Mouse (Mus musculus): Measurements from ENCODE around the gene Ahdc1. TPM values are rescaled to one million over a fixed set of nuclear protein-coding genes. Genes with fewer than 3 reads are reported as not detected.

Ahdc1 gene
- polyA plus RNA-seq, 1 experiment, result 58.2 TPM

GRCm38 (mm10) chr4:133101751-133102150, 90.7 kb downstream of the Ahdc1 start:
- Histone ChIP-seq H3K4me2 (ENCODE audit: low read depth) (no peak overlapping the region), H3K79me2 (ENCODE audit: control insufficient read depth, insufficient read depth) (no peaks in the 10 kb centered on the region), H3K36me3 (ENCODE audit: control insufficient read depth, insufficient read depth) (no peaks in the 10 kb centered on the region), H3ac (ENCODE audit: control insufficient read depth, insufficient read length) (no peak overlapping the region), H3K4me3 (no peak overlapping the region), H3K27me3 (ENCODE audit: control insufficient read depth, insufficient read depth, insufficient read length) (no peaks in the 10 kb centered on the region)
- TF ChIP-seq E2F4 (IDR thresholded peaks at IDR 0.05; ENCODE audit: insufficient read depth) (no peak), REST (IDR thresholded peaks at IDR 0.05; ENCODE audit: insufficient read depth, insufficient read length) (no peak), MYOG (IDR thresholded peaks at IDR 0.05; ENCODE audit: control insufficient read depth in 1 of 3, insufficient read depth in 1 of 3, insufficient read length in 2 of 3, low read depth in 2 of 3) (no peak), CEBPB (IDR thresholded peaks at IDR 0.05; ENCODE audit: insufficient read depth, poor library complexity, severe bottlenecking) (no peak), POLR2AphosphoS2 (IDR thresholded peaks at IDR 0.05; ENCODE audit: insufficient read length, low read depth) (no peak), USF1 (IDR thresholded peaks at IDR 0.05; ENCODE audit: low read depth) (no peak), MAX (IDR thresholded peaks at IDR 0.05; ENCODE audit: low read depth) (no peak), MYOD1 (IDR thresholded peaks at IDR 0.05; ENCODE audit: control insufficient read depth in 1 of 3, insufficient read length in 2 of 3, low read depth in 2 of 3) (no peak), TCF12 (IDR thresholded peaks at IDR 0.05; ENCODE audit: insufficient read depth, poor library complexity, severe bottlenecking) (no peak), POLR2A (IDR thresholded peaks at IDR 0.05; ENCODE audit: insufficient read length, low read depth) (no peak), SRF (IDR thresholded peaks at IDR 0.05; ENCODE audit: control insufficient read depth, insufficient read length, low read depth) (no peak), TCF3 (IDR thresholded peaks at IDR 0.05; ENCODE audit: insufficient read length, low read depth) (no peak)

DNA sequence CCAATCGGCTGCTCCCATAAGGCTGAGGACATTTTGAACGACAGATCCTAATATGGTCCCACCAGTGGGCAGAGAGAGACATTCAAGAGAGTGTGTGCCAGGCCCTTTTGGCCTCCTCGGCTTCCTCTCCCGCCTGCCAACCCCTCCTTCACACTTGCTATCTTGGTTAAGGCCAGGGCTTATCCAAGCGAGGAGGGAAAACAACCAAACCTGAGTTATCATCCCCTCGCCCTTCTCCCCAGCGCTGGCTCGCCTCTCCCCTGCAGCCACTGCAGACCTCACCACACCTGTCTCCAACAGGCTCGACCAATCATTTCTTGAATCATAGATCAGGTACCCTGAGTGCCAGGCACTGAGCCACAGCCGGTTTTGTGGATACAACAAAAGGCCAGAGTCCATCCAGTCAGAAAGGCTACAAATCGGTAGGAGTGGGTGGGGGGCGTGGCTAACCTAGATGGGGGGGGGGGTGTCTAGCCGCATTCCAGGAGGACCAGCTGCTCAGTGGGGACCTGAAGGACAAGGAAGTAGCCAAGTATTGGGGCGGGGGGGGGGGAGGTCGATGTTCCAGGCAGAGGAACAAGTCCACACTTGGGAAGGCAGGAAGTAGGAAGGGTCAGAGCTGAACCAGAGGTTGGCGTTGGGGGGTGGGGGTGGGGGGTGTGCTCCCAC, 92.6 kb downstream of the Ahdc1 start:
- TF ChIP-seq MAX (IDR thresholded peaks at IDR 0.05; ENCODE audit: low read depth) (no peak), MYOG (IDR thresholded peaks at IDR 0.05; ENCODE audit: control insufficient read depth in 1 of 3, insufficient read depth in 1 of 3, insufficient read length in 2 of 3, low read depth in 2 of 3) (peak; percentile 26 to 82 (median 61)), POLR2AphosphoS2 (IDR thresholded peaks at IDR 0.05; ENCODE audit: insufficient read length, low read depth) (no peak), CEBPB (IDR thresholded peaks at IDR 0.05; ENCODE audit: insufficient read depth, poor library complexity, severe bottlenecking) (no peak), USF1 (IDR thresholded peaks at IDR 0.05; ENCODE audit: low read depth) (no peak), REST (IDR thresholded peaks at IDR 0.05; ENCODE audit: insufficient read depth, insufficient read length) (no peak), E2F4 (IDR thresholded peaks at IDR 0.05; ENCODE audit: insufficient read depth) (no peak), MYOD1 (IDR thresholded peaks at IDR 0.05; ENCODE audit: control insufficient read depth in 1 of 3, insufficient read length in 2 of 3, low read depth in 2 of 3) (peak in 2 of 3 experiments; percentile 46 to 82), SRF (IDR thresholded peaks at IDR 0.05; ENCODE audit: control insufficient read depth, insufficient read length, low read depth) (peak; percentile 59), POLR2A (IDR thresholded peaks at IDR 0.05; ENCODE audit: insufficient read length, low read depth) (no peak), TCF12 (IDR thresholded peaks at IDR 0.05; ENCODE audit: insufficient read depth, poor library complexity, severe bottlenecking) (no peak), TCF3 (IDR thresholded peaks at IDR 0.05; ENCODE audit: insufficient read length, low read depth) (no peak)
- H3K4me3 ChIP-seq, result no peak overlapping the region
- H3K36me3 ChIP-seq (ENCODE audit: control insufficient read depth, insufficient read depth), result no peaks in the 10 kb centered on the region
- H3K4me2 ChIP-seq (ENCODE audit: low read depth), result peak overlapping the region; percentile 46
- H3ac ChIP-seq (ENCODE audit: control insufficient read depth, insufficient read length), result no peak overlapping the region
- H3K27me3 ChIP-seq (ENCODE audit: control insufficient read depth, insufficient read depth, insufficient read length), result no peaks in the 10 kb centered on the region
- H3K79me2 ChIP-seq (ENCODE audit: control insufficient read depth, insufficient read depth), result no peaks in the 10 kb centered on the region

GRCm38 (mm10) chr4:133104194-133104569, 93.1 kb downstream of the Ahdc1 start:
- TF ChIP-seq SRF (IDR thresholded peaks at IDR 0.05; ENCODE audit: control insufficient read depth, insufficient read length, low read depth) (no peak), POLR2A (IDR thresholded peaks at IDR 0.05; ENCODE audit: insufficient read length, low read depth) (no peak), TCF12 (IDR thresholded peaks at IDR 0.05; ENCODE audit: insufficient read depth, poor library complexity, severe bottlenecking) (no peak), MAX (IDR thresholded peaks at IDR 0.05; ENCODE audit: low read depth) (no peak), USF1 (IDR thresholded peaks at IDR 0.05; ENCODE audit: low read depth) (no peak), TCF3 (IDR thresholded peaks at IDR 0.05; ENCODE audit: insufficient read length, low read depth) (no peak), CEBPB (IDR thresholded peaks at IDR 0.05; ENCODE audit: insufficient read depth, poor library complexity, severe bottlenecking) (no peak), POLR2AphosphoS2 (IDR thresholded peaks at IDR 0.05; ENCODE audit: insufficient read length, low read depth) (no peak), E2F4 (IDR thresholded peaks at IDR 0.05; ENCODE audit: insufficient read depth) (no peak), REST (IDR thresholded peaks at IDR 0.05; ENCODE audit: insufficient read depth, insufficient read length) (no peak), MYOD1 (IDR thresholded peaks at IDR 0.05; ENCODE audit: control insufficient read depth in 1 of 3, insufficient read length in 2 of 3, low read depth in 2 of 3) (no peak), MYOG (IDR thresholded peaks at IDR 0.05; ENCODE audit: control insufficient read depth in 1 of 3, insufficient read depth in 1 of 3, insufficient read length in 2 of 3, low read depth in 2 of 3) (no peak)
- no peaks in the 10 kb centered on the region for H3K36me3 ChIP-seq (ENCODE audit: control insufficient read depth, insufficient read depth)
- H3K27me3 ChIP-seq (ENCODE audit: control insufficient read depth, insufficient read depth, insufficient read length), result no peaks in the 10 kb centered on the region
- H3K79me2 ChIP-seq (ENCODE audit: control insufficient read depth, insufficient read depth), result no peaks in the 10 kb centered on the region
- H3ac ChIP-seq (ENCODE audit: control insufficient read depth, insufficient read length), result no peak overlapping the region
- H3K4me3 ChIP-seq, result no peak overlapping the region
- peak overlapping the region; percentile 46 for H3K4me2 ChIP-seq (ENCODE audit: low read depth)

DNA sequence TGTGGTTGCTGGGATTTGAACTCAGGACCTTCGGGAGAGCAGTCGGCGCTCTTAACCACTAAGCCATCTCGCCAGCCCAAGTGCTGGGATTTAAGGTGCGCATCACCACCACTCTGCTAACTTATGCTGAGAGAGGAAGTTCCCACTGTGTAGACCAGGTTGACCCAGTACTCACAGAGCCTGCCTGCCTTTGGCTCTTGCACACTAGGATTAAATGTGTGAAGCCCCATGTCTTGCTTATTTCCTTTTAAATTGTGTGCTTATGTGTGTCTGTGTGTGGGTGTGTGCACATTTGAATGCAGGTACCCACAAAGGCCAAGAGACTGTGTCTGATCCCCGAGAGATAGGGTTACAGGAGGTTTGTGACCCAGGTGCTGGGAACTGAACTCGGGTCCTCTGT, 95.6 kb downstream of the Ahdc1 start:
- H3K79me2 ChIP-seq (ENCODE audit: control insufficient read depth, insufficient read depth), result no peaks in the 10 kb centered on the region
- TF ChIP-seq E2F4 (IDR thresholded peaks at IDR 0.05; ENCODE audit: insufficient read depth), result no peak
- TF ChIP-seq REST (IDR thresholded peaks at IDR 0.05; ENCODE audit: insufficient read depth, insufficient read length), result no peak
- TF ChIP-seq SRF (IDR thresholded peaks at IDR 0.05; ENCODE audit: control insufficient read depth, insufficient read length, low read depth), result no peak
- TF ChIP-seq MYOD1 (IDR thresholded peaks at IDR 0.05; ENCODE audit: control insufficient read depth in 1 of 3, insufficient read length in 2 of 3, low read depth in 2 of 3), result no peak
- TF ChIP-seq TCF12 (IDR thresholded peaks at IDR 0.05; ENCODE audit: insufficient read depth, poor library complexity, severe bottlenecking), result no peak
- no peak for TF ChIP-seq MAX (IDR thresholded peaks at IDR 0.05; ENCODE audit: low read depth)
- TF ChIP-seq MYOG (IDR thresholded peaks at IDR 0.05; ENCODE audit: control insufficient read depth in 1 of 3, insufficient read depth in 1 of 3, insufficient read length in 2 of 3, low read depth in 2 of 3), result no peak
- TF ChIP-seq POLR2AphosphoS2 (IDR thresholded peaks at IDR 0.05; ENCODE audit: insufficient read length, low read depth), result no peak
- no peak for TF ChIP-seq CEBPB (IDR thresholded peaks at IDR 0.05; ENCODE audit: insufficient read depth, poor library complexity, severe bottlenecking)
- TF ChIP-seq TCF3 (IDR thresholded peaks at IDR 0.05; ENCODE audit: insufficient read length, low read depth), result no peak
- no peak for TF ChIP-seq USF1 (IDR thresholded peaks at IDR 0.05; ENCODE audit: low read depth)
- TF ChIP-seq POLR2A (IDR thresholded peaks at IDR 0.05; ENCODE audit: insufficient read length, low read depth), result no peak
- H3K4me2 ChIP-seq (ENCODE audit: low read depth), result peak overlapping the region; percentile 15
- no peak overlapping the region for H3K4me3 ChIP-seq
- H3K27me3 ChIP-seq (ENCODE audit: control insufficient read depth, insufficient read depth, insufficient read length), result no peaks in the 10 kb centered on the region
- no peaks in the 10 kb centered on the region for H3K36me3 ChIP-seq (ENCODE audit: control insufficient read depth, insufficient read depth)
- H3ac ChIP-seq (ENCODE audit: control insufficient read depth, insufficient read length), result no peak overlapping the region

Data from myocyte (in vitro differentiated cells).